Mouse (Mus musculus) right cerebral cortex, adult 2 months (tissue): ENCODE measurements around the gene Disp1.

Experiments
- DNase-seq, 2 experiments: peaks; one replicate each; pipeline ENCODE4 v3.0.0; 2021 to 2022; ENCODE audit warnings: low spot score in 2 of 2

Gene Disp1

GRCm38 (mm10) chr1:183040847-183041382, 180.4 kb downstream of the Disp1 start:
- DNase-seq = no peak

GRCm38 (mm10) chr1:183039881-183040708, 181.2 kb downstream of the Disp1 start:
- DNase-seq = no peak

- no peak for DNase-seq
Observed at GRCm38 (mm10) chr1:183039404-183039803, 181.9 kb downstream of the Disp1 start.
